9 mouse cellular contexts compared by ENCODE assay signal in the genomic region with DNA sequence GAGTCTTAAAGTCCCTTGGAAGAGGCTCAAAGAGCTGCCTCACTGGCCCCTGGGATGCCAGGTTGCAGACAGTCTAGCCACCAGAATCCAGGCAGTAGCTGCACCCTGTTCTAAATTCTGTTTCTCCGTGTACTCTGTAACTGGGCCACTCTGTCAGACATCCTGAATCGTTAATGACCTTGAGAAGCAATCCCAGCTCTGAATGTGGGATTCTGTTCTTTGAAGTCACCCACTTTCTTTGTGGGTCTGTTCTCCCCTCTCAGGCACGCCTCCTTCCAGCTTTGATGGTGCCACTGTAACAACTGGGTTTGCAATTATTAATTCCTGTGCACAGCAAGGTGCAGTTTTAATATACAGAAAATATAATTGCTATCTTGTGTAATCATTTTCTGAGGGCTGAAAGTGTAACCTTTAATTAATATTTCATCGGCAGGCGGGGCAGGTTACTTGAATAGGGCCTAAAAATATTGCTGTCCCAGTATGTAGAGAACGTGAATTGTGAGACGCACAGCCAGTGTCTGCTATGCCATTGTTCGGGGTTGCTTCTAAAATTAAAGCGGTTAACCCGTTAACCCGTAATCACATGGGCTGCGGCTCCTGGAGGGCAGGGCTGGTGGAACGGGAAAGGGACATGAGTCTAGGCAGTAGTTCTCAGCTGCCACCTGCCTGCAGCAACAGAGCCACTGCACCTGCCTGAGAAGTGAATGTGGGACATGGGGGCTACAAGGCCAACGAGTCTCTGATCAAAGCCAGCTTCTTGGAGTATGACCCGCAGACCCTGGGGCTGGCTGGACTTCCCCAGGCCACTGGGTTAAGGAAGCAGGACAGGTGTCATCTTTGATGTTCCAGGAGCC.
A peak's percentile ranks its signal among the peaks of the same experiment; 100 is the strongest.
DNase-seq lines count a peak whose midpoint lies in the region; ATAC-seq lines count a peak whose summit lies in the region.
"Had no signal": no experiment of that assay in that cellular context is flagged by ENCODE, and none has a peak within 500 bp of the region (broad histone marks: within the 10 kb centered on the region; RNA-seq: fewer than 3 reads in every experiment).

No protein-coding gene starts in this region.

- H3K9ac ChIP-seq in liver, embryonic 13.5 days: no peak overlapping the region
- no peak overlapping the region for H3K9ac ChIP-seq in liver, embryonic 11.5 days (ENCODE audit: low read depth, low read length)
- no peak overlapping the region for H3K9ac ChIP-seq in heart, embryonic 15.5 days
- no peak overlapping the region for H3K9ac ChIP-seq in midbrain, embryonic 15.5 days

- WGBS in liver, embryonic 13.5 days (ENCODE audit: insufficient replicate concordance): 77% methylated on average over 15 of the region's 15 CpGs
- 77% methylated on average over 15 of the region's 15 CpGs for WGBS in liver, embryonic 11.5 days
- WGBS in heart, embryonic 15.5 days: 55% methylated on average over 15 of the region's 15 CpGs
- WGBS in midbrain, embryonic 15.5 days: 58% methylated on average over 15 of the region's 15 CpGs

- ATAC-seq in liver, embryonic 13.5 days (ENCODE audit: low read depth): 0 out of 2 replicates have a peak, but pooled peaks have one; percentile 9
- ATAC-seq in liver, embryonic 11.5 days (replicated peaks; ENCODE audit: low FRiP score): no peak
- peak; percentile 63; the same call in 1 of the 2 replicates for ATAC-seq in heart, embryonic 15.5 days (replicated peaks; ENCODE audit: insufficient number of reproducible peaks, insufficient read depth, low FRiP score, low read depth)
- ATAC-seq in midbrain, embryonic 15.5 days (replicated peaks): peak; percentile 59; the same call in 1 of the 2 replicates
- no peak for ATAC-seq in megakaryocyte, adult 5-6 weeks (ENCODE audit: poor library complexity, severe bottlenecking)

- H3K4me1 ChIP-seq in liver, embryonic 13.5 days (replicated peaks): peaks cover 12% of the 10 kb centered on the region; the same call in 1 of the 2 replicates
- no peaks in the 10 kb centered on the region; the same call in none of the 2 replicates for H3K4me1 ChIP-seq in liver, embryonic 11.5 days (replicated peaks; ENCODE audit: control insufficient read depth, insufficient read depth, low read length)
- H3K4me1 ChIP-seq in heart, embryonic 15.5 days (replicated peaks): peaks cover 31% of the 10 kb centered on the region
- 0 out of 2 replicates have a peak, but pooled peaks cover 3% of the 10 kb centered on the region for H3K4me1 ChIP-seq in midbrain, embryonic 15.5 days

- H3K36me3 ChIP-seq in liver, embryonic 13.5 days: no peaks in the 10 kb centered on the region
- no peaks in the 10 kb centered on the region for H3K36me3 ChIP-seq in liver, embryonic 11.5 days (ENCODE audit: control insufficient read depth, insufficient read depth, low read length)
- no peaks in the 10 kb centered on the region for H3K36me3 ChIP-seq in heart, embryonic 15.5 days
- H3K36me3 ChIP-seq in midbrain, embryonic 15.5 days (replicated peaks): no peaks in the 10 kb centered on the region

- no peak overlapping the region for H3K4me2 ChIP-seq in liver, embryonic 13.5 days
- H3K4me2 ChIP-seq in liver, embryonic 11.5 days: no peak overlapping the region
- H3K4me2 ChIP-seq in heart, embryonic 15.5 days: no peak overlapping the region
- H3K4me2 ChIP-seq in midbrain, embryonic 15.5 days: no peak overlapping the region

- no peaks in the 10 kb centered on the region for H3K9me3 ChIP-seq in liver, embryonic 13.5 days (replicated peaks)
- no peaks in the 10 kb centered on the region for H3K9me3 ChIP-seq in liver, embryonic 11.5 days (ENCODE audit: control insufficient read depth, low read length)
- no peaks in the 10 kb centered on the region for H3K9me3 ChIP-seq in heart, embryonic 15.5 days (replicated peaks)
- no peaks in the 10 kb centered on the region for H3K9me3 ChIP-seq in midbrain, embryonic 15.5 days
- H3K9me3 ChIP-seq: megakaryocyte, embryonic 14.5 days had no signal

- no peak overlapping the region for H3K4me3 ChIP-seq in liver, embryonic 13.5 days (replicated peaks)
- H3K4me3 ChIP-seq in liver, embryonic 11.5 days (ENCODE audit: low read depth, low read length): no peak overlapping the region
- no peak overlapping the region for H3K4me3 ChIP-seq in heart, embryonic 15.5 days
- no peak overlapping the region for H3K4me3 ChIP-seq in midbrain, embryonic 15.5 days
- H3K4me3 ChIP-seq: megakaryocyte, embryonic 14.5 days had no signal

- no peak overlapping the region for H3K27ac ChIP-seq in liver, embryonic 13.5 days
- H3K27ac ChIP-seq in liver, embryonic 11.5 days (ENCODE audit: low read depth, low read length): no peak overlapping the region
- H3K27ac ChIP-seq in heart, embryonic 15.5 days: peak overlapping the region; percentile 6; the same call in 1 of the 2 replicates
- 0 out of 2 replicates have a peak overlapping the region, but pooled peaks have one; percentile 13 for H3K27ac ChIP-seq in midbrain, embryonic 15.5 days

- peak; percentile 26 for DNase-seq in embryo, embryonic 11 days
- DNase-seq in embryo, embryonic 10.5 days (ENCODE audit: low spot score): no peak
- no peak for DNase-seq in liver, embryonic 13.5 days
- no peak for DNase-seq in liver, embryonic 11.5 days (ENCODE audit: low spot score)
- DNase-seq in urinary bladder, postnatal 10 days (ENCODE audit: low spot score): no peak

- no peaks in the 10 kb centered on the region for H3K27me3 ChIP-seq in liver, embryonic 13.5 days
- H3K27me3 ChIP-seq in liver, embryonic 11.5 days (replicated peaks; ENCODE audit: control insufficient read depth, insufficient read depth, low read length): no peaks in the 10 kb centered on the region
- no peaks in the 10 kb centered on the region for H3K27me3 ChIP-seq in heart, embryonic 15.5 days
- no peaks in the 10 kb centered on the region for H3K27me3 ChIP-seq in midbrain, embryonic 15.5 days (replicated peaks)

Comparison
In these comparisons a context has a peak if more than half of its experiments do, and no peak if none do; other contexts are left out.
1. ATAC-seq: peak in liver, embryonic 13.5 days (single experiment), heart, embryonic 15.5 days (single experiment) and midbrain, embryonic 15.5 days (single experiment); none in liver, embryonic 11.5 days (single experiment) and megakaryocyte, adult 5-6 weeks (single experiment).
2. H3K27ac ChIP-seq: peak in heart, embryonic 15.5 days (single experiment) and midbrain, embryonic 15.5 days (single experiment); none in liver, embryonic 13.5 days (single experiment) and liver, embryonic 11.5 days (single experiment).